Mouse (Mus musculus) cerebellum, adult 8-10 months (tissue): ENCODE data around the gene Ift140.
A peak's percentile ranks its signal among the peaks of the same experiment; 100 is the strongest.

Source experiments
- DNase-seq: peaks from one replicate; pipeline ENCODE4 v3.0.0; 2022

Ift140 gene

GRCm38 (mm10) chr17:25015655-25016291 is at the start of gene Ift140, which contains the start of gene Cramp1l:
TSS of gene Ift140 (plus strand) at chr17:25016085.
TSS of gene Cramp1l (minus strand) at chr17:25015788.
- DNase-seq: peak; percentile 98

- no peak for DNase-seq
Observed at GRCm38 (mm10) chr17:24987221-24987620, 28.7 kb upstream of the Ift140 start.

GRCm38 (mm10) chr17:24994721-24995120 is 21.2 kb upstream of the Ift140 start:
- DNase-seq: no peak

- DNase-seq: no peak
Observed at GRCm38 (mm10) chr17:25005102-25005501, 10.8 kb upstream of the Ift140 start.

- no peak for DNase-seq
Observed at GRCm38 (mm10) chr17:25007480-25007879, 8.4 kb upstream of the Ift140 start.

- no peak for DNase-seq
Observed at GRCm38 (mm10) chr17:25013606-25014501, 2.0 kb upstream of the Ift140 start.

- no peak for DNase-seq
Observed at GRCm38 (mm10) chr17:25014841-25015570, 879 bp upstream of the Ift140 start.

GRCm38 (mm10) chr17:25016292-25017132 is 627 bp downstream of the Ift140 start:
- DNase-seq: no peak

GRCm38 (mm10) chr17:25036183-25036582 is 20.3 kb downstream of the Ift140 start:
- no peak for DNase-seq

- DNase-seq: no peak
Observed at GRCm38 (mm10) chr17:25044879-25045278, 29.0 kb downstream of the Ift140 start.

GRCm38 (mm10) chr17:25045281-25045680 is 29.4 kb downstream of the Ift140 start:
- DNase-seq: no peak

- no peak for DNase-seq
Observed at GRCm38 (mm10) chr17:25047143-25047542, 31.3 kb downstream of the Ift140 start.

- no peak for DNase-seq
Observed at GRCm38 (mm10) chr17:25053274-25053673, 37.4 kb downstream of the Ift140 start.

GRCm38 (mm10) chr17:25057041-25057440 is 41.2 kb downstream of the Ift140 start:
- no peak for DNase-seq

- no peak for DNase-seq
Observed at GRCm38 (mm10) chr17:25063261-25063660, 47.4 kb downstream of the Ift140 start.

GRCm38 (mm10) chr17:25063872-25064271 is 48.0 kb downstream of the Ift140 start:
- DNase-seq: no peak

GRCm38 (mm10) chr17:25064351-25064750 is 48.5 kb downstream of the Ift140 start:
- no peak for DNase-seq

- DNase-seq: no peak
Observed at GRCm38 (mm10) chr17:25065189-25065588, 49.3 kb downstream of the Ift140 start.

- DNase-seq: no peak
Observed at GRCm38 (mm10) chr17:25066595-25066994, 50.7 kb downstream of the Ift140 start.

- DNase-seq: no peak
Observed at GRCm38 (mm10) chr17:25067442-25067851, 51.6 kb downstream of the Ift140 start.

GRCm38 (mm10) chr17:25068690-25069089 is 52.8 kb downstream of the Ift140 start:
- no peak for DNase-seq

- DNase-seq: peak; percentile 26
Observed at GRCm38 (mm10) chr17:25076906-25077305, 61.0 kb downstream of the Ift140 start.
